In the genomic region with DNA sequence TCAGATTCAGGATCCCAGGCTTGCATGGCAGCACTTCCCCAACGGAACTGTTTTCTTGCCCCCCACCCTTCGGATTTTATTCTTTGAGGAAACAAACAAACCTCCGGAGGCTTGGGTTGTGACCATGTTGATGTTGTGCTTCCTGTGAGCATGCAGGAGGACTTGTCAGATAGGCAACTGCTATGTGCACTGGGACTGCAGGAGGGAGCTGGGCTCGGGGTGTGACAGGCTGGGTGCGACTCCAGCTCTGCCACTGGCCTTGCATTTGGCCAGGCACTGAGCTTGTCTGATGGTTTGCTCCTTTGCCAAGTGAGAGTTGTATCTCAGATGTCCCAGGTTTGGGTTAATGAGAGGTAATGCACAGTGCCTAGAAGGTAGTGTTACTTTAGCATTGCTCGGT, we compare ENCODE assay signal across 33 mouse cellular contexts. TPM values are rescaled to one million over a fixed set of nuclear protein-coding genes. Genes with fewer than 3 reads are reported as not detected.
A peak's percentile ranks its signal among the peaks of the same experiment; 100 is the strongest.
DNase-seq lines count a peak whose midpoint lies in the region; ATAC-seq lines count a peak whose summit lies in the region.
"Had no signal": no experiment of that assay in that cellular context is flagged by ENCODE, and none has a peak within 500 bp of the region (broad histone marks: within the 10 kb centered on the region; RNA-seq: fewer than 3 reads in every experiment).

No protein-coding gene starts in this region.

- H3K27me3 ChIP-seq in heart, embryonic 10.5 days (ENCODE audit: insufficient read depth, poor library complexity, severe bottlenecking) = no peaks in the 10 kb centered on the region
- H3K27me3 ChIP-seq in heart, embryonic 13.5 days (replicated peaks) = no peaks in the 10 kb centered on the region
- H3K27me3 ChIP-seq in megakaryocyte, embryonic 14.5 days (replicated peaks) = peaks cover 36% of the 10 kb centered on the region
- H3K27me3 ChIP-seq: embryonic facial prominence, embryonic 13.5 days; forebrain, embryonic 12.5 days; hindbrain, embryonic 15.5 days had no signal

- H3K4me3 ChIP-seq in heart, embryonic 10.5 days = no peak overlapping the region
- no peak overlapping the region for H3K4me3 ChIP-seq in heart, embryonic 13.5 days
- peak overlapping the region; percentile 59 for H3K4me3 ChIP-seq in megakaryocyte, embryonic 14.5 days (replicated peaks)
- H3K4me3 ChIP-seq: embryonic facial prominence, embryonic 10.5 days; embryonic facial prominence, embryonic 13.5 days; erythroblast, embryonic 14.5 days; forebrain, embryonic 12.5 days; hindbrain, embryonic 12.5 days; hindbrain, embryonic 15.5 days had no signal

- H3K36me3 ChIP-seq in heart, embryonic 10.5 days = no peaks in the 10 kb centered on the region
- no peaks in the 10 kb centered on the region for H3K36me3 ChIP-seq in heart, embryonic 13.5 days
- H3K36me3 ChIP-seq in megakaryocyte, embryonic 14.5 days (replicated peaks; ENCODE audit: low read length) = no peaks in the 10 kb centered on the region
- H3K36me3 ChIP-seq: embryonic facial prominence, embryonic 10.5 days; embryonic facial prominence, embryonic 13.5 days; forebrain, embryonic 12.5 days; hindbrain, embryonic 12.5 days; hindbrain, embryonic 15.5 days had no signal

- H3K4me2 ChIP-seq in heart, embryonic 13.5 days = no peak overlapping the region
- H3K4me2 ChIP-seq: embryonic facial prominence, embryonic 13.5 days; forebrain, embryonic 12.5 days; hindbrain, embryonic 12.5 days; hindbrain, embryonic 15.5 days had no signal

- no peaks in the 10 kb centered on the region for H3K9me3 ChIP-seq in heart, embryonic 10.5 days
- H3K9me3 ChIP-seq in heart, embryonic 13.5 days = no peaks in the 10 kb centered on the region
- H3K9me3 ChIP-seq in megakaryocyte, embryonic 14.5 days = peaks cover under 1% of the 10 kb centered on the region; the same call in 1 of the 2 replicates
- H3K9me3 ChIP-seq: embryonic facial prominence, embryonic 10.5 days; embryonic facial prominence, embryonic 13.5 days; forebrain, embryonic 12.5 days; hindbrain, embryonic 12.5 days; hindbrain, embryonic 15.5 days had no signal

- intact Hi-C loops in heart, postnatal 10 days (cut with DNase I) = no loop called here

- H3K4me1 ChIP-seq in heart, embryonic 10.5 days = peaks cover 31% of the 10 kb centered on the region
- H3K4me1 ChIP-seq in heart, embryonic 13.5 days = peaks cover 34% of the 10 kb centered on the region
- peaks cover 31% of the 10 kb centered on the region for H3K4me1 ChIP-seq in megakaryocyte, embryonic 14.5 days
- H3K4me1 ChIP-seq: forebrain, embryonic 12.5 days had no signal

- ATAC-seq in heart, embryonic 13.5 days (ENCODE audit: extremely low read depth, insufficient number of reproducible peaks, low FRiP score, low TSS enrichment) = no peak
- no peak for ATAC-seq in megakaryocyte, adult 5-6 weeks (ENCODE audit: poor library complexity, severe bottlenecking)
- peak; percentile 55 for ATAC-seq in megakaryocyte-erythroid progenitor cell, adult 5-6 weeks (replicated peaks; ENCODE audit: low FRiP score, low TSS enrichment, poor library complexity, severe bottlenecking)
- ATAC-seq: forebrain, embryonic 16.5 days; intestine, postnatal 0 days; Patski had no signal

- peak overlapping the region; percentile 84; the same call in 1 of the 2 replicates for H3K27ac ChIP-seq in heart, embryonic 10.5 days
- peak overlapping the region; percentile 89 for H3K27ac ChIP-seq in heart, embryonic 13.5 days (replicated peaks)
- H3K27ac ChIP-seq: embryonic facial prominence, embryonic 10.5 days; embryonic facial prominence, embryonic 13.5 days; forebrain, embryonic 12.5 days; hindbrain, embryonic 12.5 days; hindbrain, embryonic 15.5 days had no signal

- no peak overlapping the region for H3K9ac ChIP-seq in heart, embryonic 13.5 days
- H3K9ac ChIP-seq: embryonic facial prominence, embryonic 13.5 days; forebrain, embryonic 12.5 days; hindbrain, embryonic 12.5 days; hindbrain, embryonic 15.5 days had no signal

- no peak for DNase-seq in heart, embryonic 10.5 days (ENCODE audit: low spot score)
- DNase-seq in heart, postnatal 10 days = no peak
- DNase-seq in heart, adult 9 months (ENCODE audit: low spot score in 2 of 2) = no peak
- no peak for DNase-seq in cerebellum, adult 11-12 months
- DNase-seq: adrenal gland, postnatal 10 days; adrenal gland, postnatal 36 days; cerebellum, adult 2 months; cerebellum, adult 9-11 months; cerebellum, postnatal 25 days; embryo, embryonic 11 days; gastrocnemius, postnatal 10 days; gastrocnemius, postnatal 36 days; heart, adult 18-20 months; heart, postnatal 14 days; kidney, adult 2 months had no signal

- 70% methylated on average over 6 of the region's 6 CpGs for WGBS in heart, embryonic 10.5 days
- 59% methylated on average over 6 of the region's 6 CpGs for WGBS in heart, embryonic 13.5 days

RNA-seq across cellular contexts. Expression of a gene that starts 2.8 kb away (rescaled TPM):
- 0.26 and 0.42 TPM in 2 replicates for polyA plus RNA-seq in heart, embryonic 10.5 days (2016; fragmentation: Nextera tagmentation; extraction: Ambion mirVana)
- total RNA-seq in heart, postnatal 10 days (2021) = under 1 TPM; 0.26 to 0.64 TPM
- 0.59 and 0.95 TPM in 2 replicates for polyA plus RNA-seq in heart, embryonic 13.5 days (2015; fragmentation: Nextera tagmentation; extraction: Ambion mirVana)
- not detected in 2 replicates for polyA plus RNA-seq in megakaryocyte, embryonic 14.5 days (2012; ENCODE audit: insufficient read depth, low replicate concordance)
- not detected in 2 replicates for total RNA-seq in megakaryocyte, adult 5-6 weeks (2015)
- total RNA-seq in megakaryocyte, adult 5-6 weeks (2017) = not detected in 2 replicates
- not detected in 2 replicates for total RNA-seq in megakaryocyte-erythroid progenitor cell, adult 5-6 weeks (2014; fragmentation: Nextera tagmentation)
- not detected in 2 replicates for total RNA-seq in megakaryocyte-erythroid progenitor cell, adult 5-6 weeks (2017)
- total RNA-seq: adrenal gland, adult 18-20 months; adrenal gland, postnatal 10 days; adrenal gland, postnatal 36 days; ES-E14; gastrocnemius, adult 18-20 months; gastrocnemius, postnatal 10 days; gastrocnemius, postnatal 36 days; hematopoietic stem cell, adult 5-6 weeks had no signal
- polyA plus RNA-seq: embryonic facial prominence, embryonic 10.5 days; embryonic facial prominence, embryonic 13.5 days; erythroblast, embryonic 14.5 days; forebrain, embryonic 12.5 days; forebrain, embryonic 16.5 days; hindbrain, embryonic 12.5 days; hindbrain, embryonic 15.5 days; intestine, embryonic 14.5 days; intestine, postnatal 0 days; kidney, adult 2 months; Patski had no signal

RNA-seq across cellular contexts. Expression of a gene that starts 6.9 kb away (rescaled TPM):
- polyA plus RNA-seq in heart, embryonic 10.5 days (2016; fragmentation: Nextera tagmentation; extraction: Ambion mirVana) = 0.28 and 0.54 TPM in 2 replicates
- total RNA-seq in heart, postnatal 10 days (2021) = under 1 TPM; 0.15 to 0.26 TPM
- polyA plus RNA-seq in heart, embryonic 13.5 days (2015; fragmentation: Nextera tagmentation; extraction: Ambion mirVana) = 0.07 and 0.19 TPM in 2 replicates
- 0.30 TPM in 1 of 2 replicates, not detected in the other for polyA plus RNA-seq in megakaryocyte, embryonic 14.5 days (2012; ENCODE audit: insufficient read depth, low replicate concordance)
- total RNA-seq in megakaryocyte, adult 5-6 weeks (2015) = 0.07 TPM in 1 of 2 replicates, not detected in the other
- not detected in 2 replicates for total RNA-seq in megakaryocyte, adult 5-6 weeks (2017)
- total RNA-seq in megakaryocyte-erythroid progenitor cell, adult 5-6 weeks (2014; fragmentation: Nextera tagmentation) = not detected in 2 replicates
- not detected in 2 replicates for total RNA-seq in megakaryocyte-erythroid progenitor cell, adult 5-6 weeks (2017)
- total RNA-seq: gastrocnemius, postnatal 36 days had no signal
- polyA plus RNA-seq: erythroblast, embryonic 14.5 days; kidney, adult 2 months had no signal

RNA-seq across cellular contexts. Expression of a gene that starts 11.5 kb away (rescaled TPM):
- 847 and 1,150 TPM in 2 replicates for polyA plus RNA-seq in heart, embryonic 10.5 days (2016; fragmentation: Nextera tagmentation; extraction: Ambion mirVana)
- total RNA-seq in heart, postnatal 10 days (2021) = 1,000 to 10,000 TPM; 1,429 to 1,432 TPM
- 1,511 and 1,650 TPM in 2 replicates for polyA plus RNA-seq in heart, embryonic 13.5 days (2015; fragmentation: Nextera tagmentation; extraction: Ambion mirVana)
- 15.5 TPM in 1 of 2 replicates, not detected in the other for polyA plus RNA-seq in megakaryocyte, embryonic 14.5 days (2012; ENCODE audit: insufficient read depth, low replicate concordance)
- total RNA-seq in megakaryocyte, adult 5-6 weeks (2015) = 371 and 395 TPM in 2 replicates
- 580 and 630 TPM in 2 replicates for total RNA-seq in megakaryocyte, adult 5-6 weeks (2017)
- total RNA-seq in megakaryocyte-erythroid progenitor cell, adult 5-6 weeks (2014; fragmentation: Nextera tagmentation) = 536 and 684 TPM in 2 replicates
- 637 and 817 TPM in 2 replicates for total RNA-seq in megakaryocyte-erythroid progenitor cell, adult 5-6 weeks (2017)
